Comparison of ENCODE assay signal across 5 mouse cellular contexts in genomic region chr10:38704762-38705130, GRCm38 (mm10).
A peak's percentile ranks its signal among the peaks of the same experiment; 100 is the strongest.
DNase-seq lines count a peak whose midpoint lies in the region; ATAC-seq and TF ChIP-seq lines count a peak whose summit lies in the region.
"Not testable (repeated sequence)": the region's sequence is repeated elsewhere in the genome, so short reads cannot be mapped to it uniquely, and the experiment has no call there.

No protein-coding gene starts in this region.

- H3K27me3 ChIP-seq in embryonic facial prominence, embryonic 12.5 days; limb, embryonic 10.5 days (ENCODE audit: low read depth, poor library complexity, severe bottlenecking); limb, embryonic 12.5 days; limb, embryonic 14.5 days (ENCODE audit: control insufficient read depth, insufficient read depth, low read length); lung, embryonic 14.5 days (ENCODE audit: insufficient read depth, low read length): not testable (repeated sequence)

- peak overlapping the region; percentile 63 for H3K27ac ChIP-seq in embryonic facial prominence, embryonic 12.5 days
- peak overlapping the region; percentile 64 for H3K27ac ChIP-seq in limb, embryonic 10.5 days
- peak overlapping the region; percentile 68 for H3K27ac ChIP-seq in limb, embryonic 12.5 days
- not testable (repeated sequence) for H3K27ac ChIP-seq in limb, embryonic 14.5 days (replicated peaks; ENCODE audit: low read depth, low read length); lung, embryonic 14.5 days (ENCODE audit: low read depth)

- DNase-seq in limb, embryonic 10.5 days (ENCODE audit: low spot score); limb, embryonic 14.5 days (ENCODE audit: low spot score); lung, embryonic 14.5 days: not testable (repeated sequence)

- not testable (repeated sequence) for TF ChIP-seq POLR2A in limb, embryonic 14.5 days (IDR thresholded peaks at IDR 0.05; ENCODE audit: borderline replicate concordance, extremely low read depth, insufficient read depth, insufficient read length)

- H3K9me3 ChIP-seq in embryonic facial prominence, embryonic 12.5 days; limb, embryonic 10.5 days (replicated peaks); limb, embryonic 12.5 days; limb, embryonic 14.5 days (ENCODE audit: control insufficient read depth, low read length); lung, embryonic 14.5 days (ENCODE audit: low read depth, low read length): not testable (repeated sequence)

- not testable (repeated sequence) for H3K9ac ChIP-seq in embryonic facial prominence, embryonic 12.5 days; limb, embryonic 12.5 days (replicated peaks); limb, embryonic 14.5 days (ENCODE audit: low read depth, low read length, severe bottlenecking); lung, embryonic 14.5 days

- H3K4me3 ChIP-seq in embryonic facial prominence, embryonic 12.5 days; limb, embryonic 10.5 days; limb, embryonic 12.5 days (replicated peaks); limb, embryonic 14.5 days (replicated peaks; ENCODE audit: low read length); lung, embryonic 14.5 days (ENCODE audit: low read depth, low read length): not testable (repeated sequence)

- not testable (repeated sequence) for ATAC-seq in embryonic facial prominence, embryonic 12.5 days (ENCODE audit: insufficient number of reproducible peaks, insufficient read depth, low FRiP score, low TSS enrichment)
- ATAC-seq in limb, embryonic 12.5 days (ENCODE audit: insufficient number of reproducible peaks, insufficient read depth, low FRiP score, low TSS enrichment, low read depth) = peak; percentile 80
- peak; percentile 54 for ATAC-seq in limb, embryonic 14.5 days (ENCODE audit: low FRiP score, low read depth)
- 0 out of 2 replicates have a peak, but pooled peaks have one; percentile 24 for ATAC-seq in lung, embryonic 14.5 days (ENCODE audit: insufficient read depth)

- not testable (repeated sequence) for H3K36me3 ChIP-seq in embryonic facial prominence, embryonic 12.5 days; limb, embryonic 10.5 days; limb, embryonic 12.5 days; limb, embryonic 14.5 days (ENCODE audit: control insufficient read depth, insufficient read depth, low read length); lung, embryonic 14.5 days (ENCODE audit: insufficient read depth)

- not testable (repeated sequence) for H3K4me1 ChIP-seq in embryonic facial prominence, embryonic 12.5 days; limb, embryonic 14.5 days (ENCODE audit: control insufficient read depth, insufficient read depth, low read length); lung, embryonic 14.5 days (ENCODE audit: insufficient read depth)
- H3K4me1 ChIP-seq in limb, embryonic 10.5 days = peaks cover 14% of the 10 kb centered on the region
- H3K4me1 ChIP-seq in limb, embryonic 12.5 days (replicated peaks) = peaks cover 10% of the 10 kb centered on the region

- TF ChIP-seq CTCF in lung, embryonic 14.5 days (IDR thresholded peaks at IDR 0.05; ENCODE audit: low read depth) = not testable (repeated sequence)

- WGBS in embryonic facial prominence, embryonic 12.5 days = 32% methylated on average over 1 of the region's 1 CpGs
- WGBS in limb, embryonic 10.5 days = 22% methylated on average over 1 of the region's 1 CpGs
- WGBS in limb, embryonic 12.5 days = 10% methylated on average over 1 of the region's 1 CpGs
- WGBS in limb, embryonic 14.5 days = 27% methylated on average over 1 of the region's 1 CpGs
- 46% methylated on average over 1 of the region's 1 CpGs for WGBS in lung, embryonic 14.5 days

- H3K4me2 ChIP-seq in embryonic facial prominence, embryonic 12.5 days (replicated peaks); limb, embryonic 12.5 days; limb, embryonic 14.5 days (replicated peaks; ENCODE audit: low read depth, low read length, severe bottlenecking); lung, embryonic 14.5 days: not testable (repeated sequence)
